Mouse (Mus musculus): ENCODE data around the gene Col16a1. TPM values are rescaled to one million over a fixed set of nuclear protein-coding genes. Genes with fewer than 3 reads are reported as not detected.

Col16a1 gene
- polyA plus RNA-seq, 1 experiment from 2014 or later: 2.3 TPM

GRCm38 (mm10) chr4:130056471-130056870, 8.8 kb downstream of the Col16a1 start:
- H3K4me2 ChIP-seq (ENCODE audit: low read depth, low read length): no peak overlapping the region
- H3K4me1 ChIP-seq (ENCODE audit: insufficient read depth): no peaks in the 10 kb centered on the region
- ATAC-seq: no peak
- H3K9ac ChIP-seq (replicated peaks): no peak overlapping the region
- no peak for DNase-seq
- H3K27ac ChIP-seq (ENCODE audit: low read depth): no peak overlapping the region
- WGBS (ENCODE audit: insufficient replicate concordance): 73% methylated on average over 3 of the region's 3 CpGs
- TF ChIP-seq EP300 (IDR thresholded peaks at IDR 0.05; ENCODE audit: low read depth) (no peak), CTCF (IDR thresholded peaks at IDR 0.05; ENCODE audit: low read depth) (no peak)
- H3K9me3 ChIP-seq (ENCODE audit: low read length): no peaks in the 10 kb centered on the region
- H3K27me3 ChIP-seq (ENCODE audit: insufficient read depth, low read length): 0 out of 2 replicates have a peak, but pooled peaks cover 2% of the 10 kb centered on the region
- H3K4me3 ChIP-seq (ENCODE audit: low read depth, low read length): no peak overlapping the region
- H3K36me3 ChIP-seq (replicated peaks; ENCODE audit: insufficient read depth, low read length): no peaks in the 10 kb centered on the region

GRCm38 (mm10) chr4:130060937-130061336, 13.3 kb downstream of the Col16a1 start:
- TF ChIP-seq CTCF (IDR thresholded peaks at IDR 0.05; ENCODE audit: low read depth): no peak
- TF ChIP-seq EP300 (IDR thresholded peaks at IDR 0.05; ENCODE audit: low read depth): no peak
- H3K27ac ChIP-seq (ENCODE audit: low read depth): no peak overlapping the region
- no peaks in the 10 kb centered on the region for H3K36me3 ChIP-seq (replicated peaks; ENCODE audit: insufficient read depth, low read length)
- ATAC-seq (no peak), DNase-seq (no peak)
- no peaks in the 10 kb centered on the region for H3K4me1 ChIP-seq (ENCODE audit: insufficient read depth)
- no peak overlapping the region for H3K9ac ChIP-seq (replicated peaks)
- no peak overlapping the region for H3K4me2 ChIP-seq (ENCODE audit: low read depth, low read length)
- no peaks in the 10 kb centered on the region for H3K9me3 ChIP-seq (ENCODE audit: low read length)
- H3K4me3 ChIP-seq (ENCODE audit: low read depth, low read length): no peak overlapping the region
- H3K27me3 ChIP-seq (ENCODE audit: insufficient read depth, low read length): 0 out of 2 replicates have a peak, but pooled peaks cover 2% of the 10 kb centered on the region

GRCm38 (mm10) chr4:130063191-130063590, 15.6 kb downstream of the Col16a1 start:
- H3K4me1 ChIP-seq (ENCODE audit: insufficient read depth): no peaks in the 10 kb centered on the region

DNA sequence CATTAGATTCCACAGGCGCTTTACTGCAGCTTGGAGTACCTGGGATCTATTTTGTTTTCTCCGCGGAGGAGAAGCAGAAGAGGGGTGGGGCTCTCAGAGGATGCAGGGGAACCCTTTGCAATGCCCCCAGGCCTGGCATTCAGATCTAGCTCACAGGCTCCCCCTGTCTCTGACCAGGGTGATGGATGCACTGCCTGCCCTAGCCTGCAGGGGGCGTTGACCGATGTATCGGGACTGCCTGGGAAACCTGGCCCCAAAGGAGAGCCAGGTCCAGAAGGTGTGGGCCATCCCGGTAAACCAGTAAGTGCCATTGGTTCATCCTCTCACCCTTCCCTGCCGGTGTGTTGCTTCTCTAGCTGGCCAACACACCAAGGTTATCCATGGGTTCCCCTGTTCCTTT, 19.2 kb downstream of the Col16a1 start:
- Histone ChIP-seq H3K4me2 (ENCODE audit: low read depth, low read length) (no peak overlapping the region), H3K9me3 (ENCODE audit: low read length) (no peaks in the 10 kb centered on the region), H3K27ac (ENCODE audit: low read depth) (no peak overlapping the region), H3K36me3 (replicated peaks; ENCODE audit: insufficient read depth, low read length) (no peaks in the 10 kb centered on the region), H3K27me3 (ENCODE audit: insufficient read depth, low read length) (no peaks in the 10 kb centered on the region), H3K9ac (replicated peaks) (no peak overlapping the region), H3K4me3 (ENCODE audit: low read depth, low read length) (no peak overlapping the region), H3K4me1 (ENCODE audit: insufficient read depth) (no peaks in the 10 kb centered on the region)
- ATAC-seq: no peak
- 12% methylated on average over 8 of the region's 8 CpGs for WGBS (ENCODE audit: insufficient replicate concordance)
- TF ChIP-seq CTCF (IDR thresholded peaks at IDR 0.05; ENCODE audit: low read depth) (peak; percentile 72), EP300 (IDR thresholded peaks at IDR 0.05; ENCODE audit: low read depth) (no peak)
- peak; percentile 54 for DNase-seq

More at GRCm38 (mm10) chr4:130063191-130063590, 15.6 kb downstream of the Col16a1 start:
- no peaks in the 10 kb centered on the region for H3K36me3 ChIP-seq (replicated peaks; ENCODE audit: insufficient read depth, low read length)
- ATAC-seq: no peak
- H3K4me3 ChIP-seq (ENCODE audit: low read depth, low read length): no peak overlapping the region
- no peak overlapping the region for H3K27ac ChIP-seq (ENCODE audit: low read depth)
- TF ChIP-seq CTCF (IDR thresholded peaks at IDR 0.05; ENCODE audit: low read depth): no peak
- TF ChIP-seq EP300 (IDR thresholded peaks at IDR 0.05; ENCODE audit: low read depth): no peak
- H3K9ac ChIP-seq (replicated peaks): no peak overlapping the region
- 0 out of 2 replicates have a peak, but pooled peaks cover 2% of the 10 kb centered on the region for H3K27me3 ChIP-seq (ENCODE audit: insufficient read depth, low read length)
- H3K4me2 ChIP-seq (ENCODE audit: low read depth, low read length): no peak overlapping the region
- H3K9me3 ChIP-seq (ENCODE audit: low read length): no peaks in the 10 kb centered on the region
- WGBS (ENCODE audit: insufficient replicate concordance): 54% methylated on average over 7 of the region's 7 CpGs
- DNase-seq: no peak

- DNase-seq: no peak
- H3K4me1 ChIP-seq (ENCODE audit: insufficient read depth): no peaks in the 10 kb centered on the region
- H3K9ac ChIP-seq (replicated peaks): no peak overlapping the region
- no peak for ATAC-seq
- WGBS (ENCODE audit: insufficient replicate concordance): 69% methylated on average over 3 of the region's 3 CpGs
- H3K4me3 ChIP-seq (ENCODE audit: low read depth, low read length): no peak overlapping the region
- no peak for TF ChIP-seq EP300 (IDR thresholded peaks at IDR 0.05; ENCODE audit: low read depth)
- no peak overlapping the region for H3K27ac ChIP-seq (ENCODE audit: low read depth)
- H3K27me3 ChIP-seq (ENCODE audit: insufficient read depth, low read length): 0 out of 2 replicates have a peak, but pooled peaks cover 2% of the 10 kb centered on the region
- no peaks in the 10 kb centered on the region for H3K36me3 ChIP-seq (replicated peaks; ENCODE audit: insufficient read depth, low read length)
- H3K4me2 ChIP-seq (ENCODE audit: low read depth, low read length): no peak overlapping the region
- no peaks in the 10 kb centered on the region for H3K9me3 ChIP-seq (ENCODE audit: low read length)
Measured at GRCm38 (mm10) chr4:130070523-130070922, 22.9 kb downstream of the Col16a1 start.

DNA sequence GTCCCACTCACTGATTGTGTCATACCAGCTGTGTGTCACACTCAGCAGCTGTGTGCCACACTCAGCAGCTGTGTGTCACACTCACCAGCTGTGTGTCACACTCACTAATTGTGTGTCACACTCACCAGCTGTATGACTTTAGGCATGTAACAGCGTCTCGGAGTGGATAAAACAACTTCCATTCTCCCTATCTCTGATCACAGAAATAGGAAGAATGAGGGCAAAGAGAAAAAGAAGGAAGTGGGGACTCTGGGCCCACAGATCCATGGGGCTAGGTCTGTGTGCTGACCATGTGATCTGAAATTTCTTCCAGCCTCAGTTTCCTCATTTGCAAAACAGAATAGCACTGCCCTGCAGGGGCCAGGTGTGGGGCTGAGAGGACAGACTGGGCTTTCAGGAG, 24.1 kb downstream of the Col16a1 start:
- TF ChIP-seq EP300 (IDR thresholded peaks at IDR 0.05; ENCODE audit: low read depth): no peak
- no peak for TF ChIP-seq CTCF (IDR thresholded peaks at IDR 0.05; ENCODE audit: low read depth)
- 39% methylated on average over 2 of the region's 2 CpGs for WGBS (ENCODE audit: insufficient replicate concordance)

DNA sequence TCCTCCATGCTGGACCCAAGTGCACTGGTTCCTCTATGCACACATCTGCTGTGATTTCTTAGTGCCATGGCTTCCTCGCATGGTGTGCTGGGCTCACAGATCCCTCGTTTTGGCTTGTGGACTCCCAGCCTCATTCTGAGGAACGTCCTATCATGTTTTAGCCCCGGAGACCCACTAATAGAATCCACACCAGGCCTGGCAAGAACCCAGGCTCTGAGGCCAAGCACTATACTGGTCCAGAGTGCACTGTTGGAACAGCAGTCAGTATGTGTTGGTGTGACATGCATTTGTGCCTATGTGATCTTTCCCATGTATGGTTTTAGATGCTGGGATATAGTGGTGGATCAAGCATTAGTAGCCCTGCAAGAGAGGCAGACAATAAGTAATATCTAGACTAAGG, 25.7 kb downstream of the Col16a1 start:
- no peaks in the 10 kb centered on the region for H3K9me3 ChIP-seq (ENCODE audit: low read length)
- no peaks in the 10 kb centered on the region for H3K4me1 ChIP-seq (ENCODE audit: insufficient read depth)
- H3K27ac ChIP-seq (ENCODE audit: low read depth): no peak overlapping the region
- ATAC-seq (no peak), DNase-seq (no peak)
- H3K9ac ChIP-seq (replicated peaks): no peak overlapping the region
- TF ChIP-seq EP300 (IDR thresholded peaks at IDR 0.05; ENCODE audit: low read depth) (no peak), CTCF (IDR thresholded peaks at IDR 0.05; ENCODE audit: low read depth) (no peak)
- 68% methylated on average over 4 of the region's 4 CpGs for WGBS (ENCODE audit: insufficient replicate concordance)
- H3K27me3 ChIP-seq (ENCODE audit: insufficient read depth, low read length): peaks cover 10% of the 10 kb centered on the region; the same call in 1 of the 2 replicates
- H3K4me3 ChIP-seq (ENCODE audit: low read depth, low read length): no peak overlapping the region
- H3K4me2 ChIP-seq (ENCODE audit: low read depth, low read length): no peak overlapping the region
- no peaks in the 10 kb centered on the region for H3K36me3 ChIP-seq (replicated peaks; ENCODE audit: insufficient read depth, low read length)

More for the DNA sequence above, 24.1 kb downstream of the Col16a1 start:
- no peak overlapping the region for H3K9ac ChIP-seq (replicated peaks)
- no peaks in the 10 kb centered on the region for H3K36me3 ChIP-seq (replicated peaks; ENCODE audit: insufficient read depth, low read length)
- no peak for ATAC-seq
- no peak overlapping the region for H3K27ac ChIP-seq (ENCODE audit: low read depth)
- H3K9me3 ChIP-seq (ENCODE audit: low read length): no peaks in the 10 kb centered on the region
- no peaks in the 10 kb centered on the region for H3K4me1 ChIP-seq (ENCODE audit: insufficient read depth)
- H3K27me3 ChIP-seq (ENCODE audit: insufficient read depth, low read length): 0 out of 2 replicates have a peak, but pooled peaks cover 2% of the 10 kb centered on the region
- no peak for DNase-seq
- H3K4me2 ChIP-seq (ENCODE audit: low read depth, low read length): no peak overlapping the region
- no peak overlapping the region for H3K4me3 ChIP-seq (ENCODE audit: low read depth, low read length)
